Mouse (Mus musculus): ENCODE data around the gene Psma2. TPM values are rescaled to one million over a fixed set of nuclear protein-coding genes. Genes with fewer than 3 reads are reported as not detected.

Gene Psma2
- polyA plus RNA-seq, 1 experiment from 2014 or later, result 193 TPM

GRCm38 (mm10) chr13:14667107-14667506 lies 54.1 kb downstream of the Psma2 start:
- no peak overlapping the region for H3K4me2 ChIP-seq
- no peak overlapping the region for H3K4me3 ChIP-seq (replicated peaks)
- no peaks in the 10 kb centered on the region for H3K36me3 ChIP-seq
- no peak overlapping the region for H3K9ac ChIP-seq (replicated peaks)
- 89% methylated on average over 4 of the region's 4 CpGs for WGBS
- H3K27me3 ChIP-seq, result no peaks in the 10 kb centered on the region
- no peaks in the 10 kb centered on the region for H3K9me3 ChIP-seq
- H3K27ac ChIP-seq, result no peak overlapping the region
- H3K4me1 ChIP-seq (replicated peaks), result no peaks in the 10 kb centered on the region
- ATAC-seq (ENCODE audit: insufficient number of reproducible peaks, insufficient read depth, low FRiP score, low TSS enrichment, low read depth), result no peak

GRCm38 (mm10) chr13:14670342-14670741 lies 57.3 kb downstream of the Psma2 start:
- H3K9ac ChIP-seq (replicated peaks), result no peak overlapping the region
- H3K4me2 ChIP-seq, result no peak overlapping the region
- no peaks in the 10 kb centered on the region for H3K9me3 ChIP-seq
- no peaks in the 10 kb centered on the region for H3K27me3 ChIP-seq
- no peak overlapping the region for H3K27ac ChIP-seq
- no peaks in the 10 kb centered on the region for H3K36me3 ChIP-seq
- 36% methylated on average over 2 of the region's 2 CpGs for WGBS
- no peaks in the 10 kb centered on the region for H3K4me1 ChIP-seq (replicated peaks)
- no peak for ATAC-seq (ENCODE audit: insufficient number of reproducible peaks, insufficient read depth, low FRiP score, low TSS enrichment, low read depth)
- H3K4me3 ChIP-seq (replicated peaks), result no peak overlapping the region

- H3K9ac ChIP-seq (replicated peaks), result no peak overlapping the region
- WGBS, result 62% methylated on average over 3 of the region's 3 CpGs
- no peaks in the 10 kb centered on the region for H3K36me3 ChIP-seq
- no peaks in the 10 kb centered on the region for H3K9me3 ChIP-seq
- H3K4me2 ChIP-seq, result no peak overlapping the region
- H3K27me3 ChIP-seq, result no peaks in the 10 kb centered on the region
- no peak overlapping the region for H3K4me3 ChIP-seq (replicated peaks)
- no peak for ATAC-seq (ENCODE audit: insufficient number of reproducible peaks, insufficient read depth, low FRiP score, low TSS enrichment, low read depth)
- no peaks in the 10 kb centered on the region for H3K4me1 ChIP-seq (replicated peaks)
- no peak overlapping the region for H3K27ac ChIP-seq
Observed at GRCm38 (mm10) chr13:14688955-14689354, 75.9 kb downstream of the Psma2 start.

GRCm38 (mm10) chr13:14716801-14717200 lies 103.8 kb downstream of the Psma2 start:
- ATAC-seq (ENCODE audit: insufficient number of reproducible peaks, insufficient read depth, low FRiP score, low TSS enrichment, low read depth), result no peak
- Histone ChIP-seq H3K4me1 (replicated peaks) (no peaks in the 10 kb centered on the region), H3K4me2 (no peak overlapping the region), H3K27ac (no peak overlapping the region), H3K9me3 (no peaks in the 10 kb centered on the region), H3K27me3 (no peaks in the 10 kb centered on the region), H3K9ac (replicated peaks) (no peak overlapping the region), H3K4me3 (replicated peaks) (no peak overlapping the region), H3K36me3 (no peaks in the 10 kb centered on the region)
- 88% methylated on average over 2 of the region's 2 CpGs for WGBS

- Histone ChIP-seq H3K4me3 (replicated peaks) (no peak overlapping the region), H3K27ac (no peak overlapping the region)
- no peak for ATAC-seq (ENCODE audit: insufficient number of reproducible peaks, insufficient read depth, low FRiP score, low TSS enrichment, low read depth)
Observed at GRCm38 (mm10) chr13:14717755-14718154, 104.7 kb downstream of the Psma2 start.

More at GRCm38 (mm10) chr13:14717755-14718154, 104.7 kb downstream of the Psma2 start:
- WGBS, result 59% methylated on average over 3 of the region's 3 CpGs
- no peaks in the 10 kb centered on the region for H3K4me1 ChIP-seq (replicated peaks)
- no peak overlapping the region for H3K9ac ChIP-seq (replicated peaks)
- H3K27me3 ChIP-seq, result no peaks in the 10 kb centered on the region
- H3K4me2 ChIP-seq, result no peak overlapping the region
- no peaks in the 10 kb centered on the region for H3K36me3 ChIP-seq
- H3K9me3 ChIP-seq, result no peaks in the 10 kb centered on the region

Other genes with a start within 250 kb of the Psma2 start
- 0.27 and 0.65 TPM in 2 replicates for gene Hecw1, start 90.0 kb upstream of the Psma2 start, polyA plus RNA-seq (2016; fragmentation: Nextera tagmentation; extraction: Ambion mirVana)
- gene Mrpl32, start 75 bp upstream of the Psma2 start, polyA plus RNA-seq (2016; fragmentation: Nextera tagmentation; extraction: Ambion mirVana), result 111 and 118 TPM in 2 replicates
- gene AW209491, start 16.9 kb downstream of the Psma2 start, polyA plus RNA-seq (2016; fragmentation: Nextera tagmentation; extraction: Ambion mirVana), result 33.2 and 34.2 TPM in 2 replicates

Measured in limb, embryonic 12.5 days (tissue).